Mouse (Mus musculus) CH12.LX (cell line): ENCODE results near the gene Appbp2. TPM values are rescaled to one million over a fixed set of nuclear protein-coding genes. Genes with fewer than 3 reads are reported as not detected.

ENCODE experiments used
- DNase-seq: peaks from one replicate; pipeline ENCODE4 v3.0.0-alpha.2; 2013; ENCODE audit errors: extremely low read depth
- H3K27ac ChIP-seq: 2 replicates; pipeline ENCODE4 v1.5.1; 2012; ENCODE audit warnings: low read depth, mild to moderate bottlenecking, control low read depth, moderate library complexity; ENCODE audit not compliant: insufficient read depth
- H3K27me3 ChIP-seq: replicated peaks from 2 replicates; pipeline ENCODE3; 2012; ENCODE audit warnings: inconsistent platforms
- H3K36me3 ChIP-seq, 2 experiments: replicated peaks in 1 of 2; 2 replicates each; pipeline versions ENCODE3 to v1.6.1; 2012; ENCODE audit warnings: inconsistent platforms in 1 of 2, low read length in 1 of 2, mild to moderate bottlenecking in 1 of 2, mixed read lengths in 1 of 2, moderate library complexity in 1 of 2; ENCODE audit not compliant: control insufficient read depth in 1 of 2, insufficient read depth in 1 of 2
- H3K4me1 ChIP-seq, 2 experiments: 2 replicates each; pipeline ENCODE4 v1.6.1; 2012; ENCODE audit warnings: inconsistent platforms in 1 of 2, moderate library complexity in 1 of 2; ENCODE audit not compliant: insufficient read depth in 2 of 2, control insufficient read depth in 1 of 2
- H3K4me2 ChIP-seq: 2 replicates; pipeline ENCODE4 v1.6.1; 2012; ENCODE audit warnings: low read depth, mild to moderate bottlenecking, control low read depth; ENCODE audit not compliant: poor library complexity, insufficient read depth, severe bottlenecking
- H3K4me3 ChIP-seq, 3 experiments: fragments of 150-350 bp in 1 of 3; sonication (generic) in 1 of 3; replicated peaks in 1 of 3; 2 replicates each; pipeline versions ENCODE3 to v1.5.1; 2011 to 2012; ENCODE audit warnings: low read depth in 2 of 3, low read length in 2 of 3, mild to moderate bottlenecking in 2 of 3, moderate library complexity in 2 of 3, control low read depth in 1 of 3, improper control_type of control experiment in 1 of 3, inconsistent platforms in 1 of 3, mixed read lengths in 1 of 3; ENCODE audit not compliant: poor library complexity in 1 of 3
- H3K79me2 ChIP-seq: replicated peaks from 2 replicates; pipeline ENCODE4 v1.6.1; 2012; ENCODE audit warnings: mild to moderate bottlenecking, moderate library complexity; ENCODE audit not compliant: control insufficient read depth, poor library complexity, insufficient read depth, severe bottlenecking; ENCODE audit errors: extremely low read depth
- H3K9ac ChIP-seq: 2 replicates; pipeline ENCODE4 v1.6.1; 2012; ENCODE audit warnings: low read depth, mild to moderate bottlenecking, control low read depth, moderate library complexity; ENCODE audit not compliant: insufficient read depth
- H3K9me3 ChIP-seq: replicated peaks from 2 replicates; pipeline ENCODE3; 2012; ENCODE audit warnings: low read length, inconsistent platforms, mixed read lengths
- BHLHE40 ChIP-seq: IDR thresholded peaks from 2 replicates; pipeline ENCODE4 v1.6.1; 2011; ENCODE audit warnings: mild to moderate bottlenecking, low read depth, low read length, improper control_type of control experiment
- ELF1 ChIP-seq: IDR thresholded peaks from 2 replicates; pipeline ENCODE4 v1.6.1; 2014; ENCODE audit warnings: low read depth, mild to moderate bottlenecking, inconsistent platforms, low read length, improper control_type of control experiment
- HCFC1 ChIP-seq: IDR thresholded peaks from 2 replicates; pipeline ENCODE4 v1.6.1; 2012; ENCODE audit warnings: low read depth, mild to moderate bottlenecking, inconsistent platforms, low read length, improper control_type of control experiment
- KAT2A ChIP-seq: IDR thresholded peaks from 2 replicates; pipeline ENCODE4 v1.6.1; 2012; ENCODE audit warnings: low read length, improper control_type of control experiment, inconsistent platforms; ENCODE audit not compliant: insufficient replicate concordance
- MXI1 ChIP-seq: IDR thresholded peaks from 2 replicates; pipeline ENCODE4 v1.6.1; 2011; ENCODE audit warnings: mild to moderate bottlenecking, low read depth, low read length, improper control_type of control experiment
- RCOR1 ChIP-seq: conservative IDR thresholded peaks from 2 replicates; pipeline ENCODE4 v1.6.1; 2012; ENCODE audit warnings: low read depth, mild to moderate bottlenecking, inconsistent platforms, low read length, improper control_type of control experiment
- SIN3A ChIP-seq: IDR thresholded peaks from 2 replicates; pipeline ENCODE4 v1.6.1; 2012; ENCODE audit warnings: low read length, improper control_type of control experiment, inconsistent platforms
- UBTF ChIP-seq: IDR thresholded peaks from 2 replicates; pipeline ENCODE4 v1.6.1; 2012; ENCODE audit warnings: low read depth, mild to moderate bottlenecking, inconsistent platforms, low read length, improper control_type of control experiment, moderate library complexity
- dilution Hi-C: fragments of 300-500 bp; cut with MboI; formaldehyde crosslinking; loops from 2 replicates; pipeline ENCODE4 v1.14.3; 2020; ENCODE audit warnings: low sequenced_read_pairs; ENCODE audit not compliant: extremely low pct_unique_long_range_greater_than_20kb, extremely low pct_ligation_motif_present
- in situ Hi-C: fragments of 300-500 bp; cut with MboI; formaldehyde crosslinking; loops from 3 replicates; pipeline ENCODE4 v1.14.3; 2019; ENCODE audit warnings: low sequenced_read_pairs, low pct_ligation_motif_present, low pct_unique_long_range_greater_than_20kb, mixed read lengths
- polyA plus RNA-seq: library from polyadenylated mRNA; unstranded; fragments of >175 nt; gene quantifications from 2 replicates; pipeline ENCODE4 v1.2.1, GENCODE M21; 2012; ENCODE audit warnings: low read depth; ENCODE audit not compliant: insufficient read length
- total RNA-seq, 2 experiments: library from RNA; depleted of rRNA; stranded (reverse); fragments of 300-350 nt in 1 of 2; fragments of >200 nt in 1 of 2; gene quantifications; 2 replicates each; pipeline ENCODE4 v1.2.3; 2012 to 2014

Gene Appbp2
- total and polyA plus RNA-seq, 3 experiments = 31.1 to 37.4 (median 36.6) TPM

- no peak overlapping the region for H3K9ac ChIP-seq
- peaks cover 47 to 88% of the 10 kb centered on the region in 2 experiments for H3K36me3 ChIP-seq
- no peak overlapping the region for H3K27ac ChIP-seq
- dilution Hi-C loops (no loop called here), in situ Hi-C loops (no loop called here)
- no peak overlapping the region for H3K4me2 ChIP-seq
- no peaks in the 10 kb centered on the region for H3K27me3 ChIP-seq
- no peak overlapping the region for H3K4me3 ChIP-seq
- H3K79me2 ChIP-seq = peaks cover 2% of the 10 kb centered on the region; the same call in 1 of the 2 replicates
- H3K4me1 ChIP-seq = peaks cover 4 to 17% of the 10 kb centered on the region in 2 experiments; a peak in 3 of 4 replicates
- no peak for TF ChIP-seq BHLHE40
- TF ChIP-seq KAT2A = no peak
- no peaks in the 10 kb centered on the region for H3K9me3 ChIP-seq
- DNase-seq = no peak
Observed at GRCm38 (mm10) chr11:85211151-85211550, 23.8 kb downstream of the Appbp2 start.

DNA sequence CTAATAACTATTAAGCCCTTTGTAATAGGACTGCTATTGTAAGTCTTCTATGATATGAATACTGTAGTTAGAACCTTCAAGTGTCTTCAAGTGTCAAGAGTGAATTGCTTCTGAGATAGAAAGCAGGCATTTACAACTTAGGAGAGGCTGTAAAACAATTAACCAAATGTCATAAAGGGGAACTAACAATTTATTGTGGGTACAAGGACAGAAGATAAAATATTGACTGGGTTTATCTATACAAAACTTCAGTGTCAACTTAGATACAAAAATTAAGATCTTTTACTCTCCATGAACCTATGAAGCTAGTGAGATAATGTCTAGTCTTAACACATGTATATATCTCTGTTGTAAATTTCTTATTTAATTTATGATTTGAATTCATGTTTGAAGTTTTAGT lies 28.7 kb downstream of the Appbp2 start:
- Histone ChIP-seq H3K9me3 (no peaks in the 10 kb centered on the region), H3K4me3 (no peak overlapping the region), H3K79me2 (peaks cover 5% of the 10 kb centered on the region; the same call in 1 of the 2 replicates), H3K36me3 (peaks cover 30 to 77% of the 10 kb centered on the region in 2 experiments), H3K4me1 (no peaks in the 10 kb centered on the region), H3K27me3 (no peaks in the 10 kb centered on the region), H3K27ac (no peak overlapping the region), H3K4me2 (no peak overlapping the region), H3K9ac (no peak overlapping the region)
- in situ Hi-C loops (no loop called here), dilution Hi-C loops (no loop called here)
- TF ChIP-seq SIN3A (no peak), RCOR1 (no peak), HCFC1 (no peak), ELF1 (no peak)
- no peak for DNase-seq

DNA sequence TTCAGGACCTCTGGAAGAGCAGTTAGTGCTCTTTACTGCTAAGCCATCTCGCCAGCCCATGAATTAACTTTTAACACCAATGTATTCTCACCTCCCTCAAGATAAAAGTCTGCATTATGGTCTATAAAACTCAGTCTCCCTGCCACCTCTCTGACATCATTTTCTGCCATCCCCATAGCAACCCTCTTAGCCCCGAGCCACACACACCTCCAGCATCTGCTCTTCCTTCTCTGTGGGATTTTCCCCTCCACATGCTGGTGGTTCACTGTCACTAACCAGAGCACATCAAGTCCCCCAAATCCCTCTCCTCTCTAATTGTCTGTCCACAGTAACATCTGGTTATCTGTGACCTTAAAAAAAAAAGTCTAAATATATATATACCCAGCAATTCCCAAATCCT lies 36.0 kb downstream of the Appbp2 start:
- in situ Hi-C loops = no loop called here
- H3K79me2 ChIP-seq = peaks cover 3% of the 10 kb centered on the region; the same call in 1 of the 2 replicates
- DNase-seq = peak; percentile 71
- no peak overlapping the region for H3K4me3 ChIP-seq
- 0 out of 2 replicates have a peak, but pooled peaks have one; percentile 27 for TF ChIP-seq MXI1
- no peak for TF ChIP-seq UBTF
- no peak overlapping the region for H3K4me2 ChIP-seq
- no peaks in the 10 kb centered on the region for H3K27me3 ChIP-seq
- dilution Hi-C loops = no loop called here
- no peak overlapping the region for H3K27ac ChIP-seq
- H3K36me3 ChIP-seq = peaks cover 58 to 85% of the 10 kb centered on the region in 2 experiments
- H3K4me1 ChIP-seq = peaks cover 2 to 22% of the 10 kb centered on the region in 2 experiments; a peak in 2 of 4 replicates
- no peak overlapping the region for H3K9ac ChIP-seq
- H3K9me3 ChIP-seq = no peaks in the 10 kb centered on the region
